Comparison of ENCODE assay signal across 11 mouse cellular contexts in the genomic region with DNA sequence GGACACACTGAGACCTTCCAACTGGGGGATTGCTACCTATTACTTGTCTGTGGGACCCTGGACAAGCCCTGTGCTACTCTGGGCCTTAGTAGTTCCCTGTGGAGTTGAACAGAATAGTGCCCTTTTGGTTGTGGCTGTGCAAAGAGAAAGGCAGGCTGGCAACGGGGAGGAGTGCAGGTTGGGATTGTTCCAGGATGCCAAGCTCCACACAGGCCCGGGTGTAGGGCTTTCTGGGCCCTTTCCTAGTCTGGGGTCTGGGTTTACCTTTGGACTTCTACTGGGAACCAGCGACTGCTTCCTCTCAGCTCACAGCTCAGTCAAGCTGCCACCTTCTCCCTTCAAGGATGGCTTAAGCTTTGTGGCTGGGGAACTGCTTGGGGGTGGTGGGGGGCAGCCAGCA. TPM values are rescaled to one million over a fixed set of nuclear protein-coding genes. Genes with fewer than 3 reads are reported as not detected.
DNase-seq lines count a peak whose midpoint lies in the region; ATAC-seq and TF ChIP-seq lines count a peak whose summit lies in the region.
"Had no signal": no experiment of that assay in that cellular context is flagged by ENCODE, and none has a peak within 500 bp of the region (broad histone marks: within the 10 kb centered on the region; RNA-seq: fewer than 3 reads in every experiment).

No protein-coding gene starts in this region.

- TF ChIP-seq POLR2A in olfactory bulb, adult 2 months (IDR thresholded peaks at IDR 0.05; ENCODE audit: insufficient read depth, low read depth, low read length), result no peak

- H3K9me3 ChIP-seq in lung, postnatal 0 days (ENCODE audit: low read length), result no peaks in the 10 kb centered on the region
- no peaks in the 10 kb centered on the region for H3K9me3 ChIP-seq in limb, embryonic 10.5 days (replicated peaks)
- H3K9me3 ChIP-seq: embryonic facial prominence, embryonic 13.5 days; hindbrain, embryonic 13.5 days; lung, embryonic 15.5 days had no signal

- peak overlapping the region; percentile 40 for H3K27ac ChIP-seq in gastrocnemius, adult 2 months
- peak overlapping the region; percentile 54; the same call in 1 of the 2 replicates for H3K27ac ChIP-seq in lung, postnatal 0 days (ENCODE audit: low read length)
- peak overlapping the region; percentile 61 for H3K27ac ChIP-seq in limb, embryonic 10.5 days
- 0 out of 2 replicates have a peak overlapping the region, but pooled peaks have one; percentile 6 for H3K27ac ChIP-seq in olfactory bulb, adult 2 months (ENCODE audit: insufficient read depth, low read depth, low read length)
- H3K27ac ChIP-seq: embryonic facial prominence, embryonic 13.5 days; hindbrain, embryonic 13.5 days; lung, embryonic 15.5 days had no signal

- intact Hi-C loops in gastrocnemius, adult 2 months (cut with DNase I), result no loop called here

- ATAC-seq in lung, postnatal 0 days, result no peak

- TF ChIP-seq CTCF in gastrocnemius, adult 2 months (IDR thresholded peaks at IDR 0.05), result no peak
- no peak for TF ChIP-seq CTCF in lung, postnatal 0 days (IDR thresholded peaks at IDR 0.05)
- no peak for TF ChIP-seq CTCF in olfactory bulb, adult 2 months (IDR thresholded peaks at IDR 0.05; ENCODE audit: insufficient read depth, low read depth, low read length)

- H3K27me3 ChIP-seq in lung, postnatal 0 days (replicated peaks; ENCODE audit: insufficient read depth, low read length), result no peaks in the 10 kb centered on the region
- peaks cover 13% of the 10 kb centered on the region; the same call in 1 of the 2 replicates for H3K27me3 ChIP-seq in limb, embryonic 10.5 days (ENCODE audit: low read depth, poor library complexity, severe bottlenecking)
- H3K27me3 ChIP-seq: embryonic facial prominence, embryonic 13.5 days; lung, embryonic 15.5 days had no signal

- no peak overlapping the region for H3K9ac ChIP-seq in lung, postnatal 0 days (replicated peaks; ENCODE audit: low read depth)
- H3K9ac ChIP-seq: embryonic facial prominence, embryonic 13.5 days; hindbrain, embryonic 13.5 days; lung, embryonic 15.5 days had no signal

- no peaks in the 10 kb centered on the region for H3K36me3 ChIP-seq in lung, postnatal 0 days (ENCODE audit: insufficient read depth, low read length)
- no peaks in the 10 kb centered on the region for H3K36me3 ChIP-seq in limb, embryonic 10.5 days
- H3K36me3 ChIP-seq: embryonic facial prominence, embryonic 13.5 days; hindbrain, embryonic 13.5 days; lung, embryonic 15.5 days had no signal

- WGBS in lung, postnatal 0 days, result 70% methylated on average over 3 of the region's 3 CpGs
- 83% methylated on average over 3 of the region's 3 CpGs for WGBS in limb, embryonic 10.5 days
- WGBS in olfactory bulb, adult 2 months, result 69% methylated on average over 3 of the region's 3 CpGs

- no peak overlapping the region for H3K4me2 ChIP-seq in lung, postnatal 0 days (replicated peaks; ENCODE audit: low read depth, low read length)
- H3K4me2 ChIP-seq: embryonic facial prominence, embryonic 13.5 days; hindbrain, embryonic 13.5 days; lung, embryonic 15.5 days had no signal

- H3K4me1 ChIP-seq in lung, postnatal 0 days (ENCODE audit: insufficient read depth, low read depth, low read length), result no peaks in the 10 kb centered on the region
- peaks cover 53% of the 10 kb centered on the region for H3K4me1 ChIP-seq in limb, embryonic 10.5 days
- H3K4me1 ChIP-seq in olfactory bulb, adult 2 months (ENCODE audit: control insufficient read depth, insufficient read depth, low read length), result peaks cover 26% of the 10 kb centered on the region
- H3K4me1 ChIP-seq: lung, embryonic 15.5 days had no signal

- no peak for DNase-seq in gastrocnemius, adult 2 months
- no peak for DNase-seq in gastrocnemius, adult 8-10 months (ENCODE audit: low spot score in 2 of 2)
- DNase-seq in lung, postnatal 0 days (ENCODE audit: low spot score), result no peak
- DNase-seq in lung, postnatal 14 days, result no peak
- DNase-seq in limb, embryonic 10.5 days (ENCODE audit: low spot score), result no peak
- DNase-seq in adrenal gland, adult 2 months, result no peak
- DNase-seq in gastrocnemius, adult 18-20 months (ENCODE audit: low spot score), result no peak

- peak overlapping the region; percentile 51 for H3K4me3 ChIP-seq in gastrocnemius, adult 2 months
- peak overlapping the region; percentile 2; the same call in 1 of the 2 replicates for H3K4me3 ChIP-seq in lung, postnatal 0 days (ENCODE audit: low read depth, low read length)
- H3K4me3 ChIP-seq in limb, embryonic 10.5 days, result no peak overlapping the region
- peak overlapping the region; percentile 6; the same call in 1 of the 2 replicates for H3K4me3 ChIP-seq in olfactory bulb, adult 2 months (ENCODE audit: insufficient read depth, low read depth, low read length)
- H3K4me3 ChIP-seq: embryonic facial prominence, embryonic 13.5 days; hindbrain, embryonic 13.5 days; lung, embryonic 15.5 days had no signal

- TF ChIP-seq EP300 in lung, postnatal 0 days (IDR thresholded peaks at IDR 0.05), result no peak

RNA-seq across cellular contexts. Expression of a gene that starts 0.6 kb away (rescaled TPM):
- total RNA-seq in gastrocnemius, adult 2 months (2021), result 1 to 10 TPM; 2.5 to 5.3 TPM
- total RNA-seq in gastrocnemius, adult 8-10 months (2022), result 1 to 10 TPM; 2.2 to 4.3 (median 2.6) TPM
- polyA plus RNA-seq in lung, postnatal 0 days (2015; fragmentation: Nextera tagmentation; extraction: Ambion mirVana), result 88.8 and 98.8 TPM in 2 replicates
- polyA plus RNA-seq in limb, embryonic 10.5 days (2016; fragmentation: Nextera tagmentation; extraction: Ambion mirVana), result 10.5 and 15.4 TPM in 2 replicates
- 435 TPM in 1 of 2 replicates, not detected in the other for polyA plus RNA-seq in olfactory bulb, adult 2 months (2012; ENCODE audit: insufficient read depth, insufficient read length, low replicate concordance, missing spikeins)
- total RNA-seq in adrenal gland, adult 2 months (2021), result 10 to 100 TPM; 30.8 to 36.8 TPM
- 72.4 and 79.8 TPM in 2 replicates for polyA plus RNA-seq in adrenal gland, adult 2 months (2012; rRNA removed)
- total RNA-seq in gastrocnemius, adult 18-20 months (2021), result 1 to 10 TPM; 2.7 to 6.0 TPM

RNA-seq across cellular contexts. Expression of a gene that starts 30.7 kb away (rescaled TPM):
- total RNA-seq in gastrocnemius, adult 2 months (2021), result not detected
- total RNA-seq in gastrocnemius, adult 8-10 months (2022), result not detected
- not detected in 2 replicates for polyA plus RNA-seq in lung, postnatal 0 days (2015; fragmentation: Nextera tagmentation; extraction: Ambion mirVana)
- 0.23 TPM in 1 of 2 replicates, not detected in the other for polyA plus RNA-seq in limb, embryonic 10.5 days (2016; fragmentation: Nextera tagmentation; extraction: Ambion mirVana)
- not detected in 2 replicates for polyA plus RNA-seq in olfactory bulb, adult 2 months (2012; ENCODE audit: insufficient read depth, insufficient read length, low replicate concordance, missing spikeins)
- not detected for total RNA-seq in adrenal gland, adult 2 months (2021)
- polyA plus RNA-seq in adrenal gland, adult 2 months (2012; rRNA removed), result not detected in 2 replicates
- not detected for total RNA-seq in gastrocnemius, adult 18-20 months (2021)

Comparison
In these comparisons a context has a peak if more than half of its experiments do, and no peak if none do; other contexts are left out.
1. H3K27ac ChIP-seq: peak in every context shown above with its lines; median percentile 61 in limb, embryonic 10.5 days; 54 in lung, postnatal 0 days; 40 in gastrocnemius, adult 2 months; 6 in olfactory bulb, adult 2 months.
2. RNA of a gene that starts 0.6 kb away (total RNA-seq): 30.8 to 36.8 TPM in adrenal gland, adult 2 months; 2.7 to 6.0 TPM in gastrocnemius, adult 18-20 months, 2.5 to 5.3 TPM in gastrocnemius, adult 2 months and 2.2 to 4.3 TPM in gastrocnemius, adult 8-10 months; every median in the first group is over 4 times any median in the second.